Mouse (Mus musculus): ENCODE results near the gene Atp1b1. TPM values are rescaled to one million over a fixed set of nuclear protein-coding genes. Genes with fewer than 3 reads are reported as not detected.

Gene Atp1b1
- total and polyA plus RNA-seq, 3 experiments: 0.23 to 0.43 TPM; not detected in 1

DNA sequence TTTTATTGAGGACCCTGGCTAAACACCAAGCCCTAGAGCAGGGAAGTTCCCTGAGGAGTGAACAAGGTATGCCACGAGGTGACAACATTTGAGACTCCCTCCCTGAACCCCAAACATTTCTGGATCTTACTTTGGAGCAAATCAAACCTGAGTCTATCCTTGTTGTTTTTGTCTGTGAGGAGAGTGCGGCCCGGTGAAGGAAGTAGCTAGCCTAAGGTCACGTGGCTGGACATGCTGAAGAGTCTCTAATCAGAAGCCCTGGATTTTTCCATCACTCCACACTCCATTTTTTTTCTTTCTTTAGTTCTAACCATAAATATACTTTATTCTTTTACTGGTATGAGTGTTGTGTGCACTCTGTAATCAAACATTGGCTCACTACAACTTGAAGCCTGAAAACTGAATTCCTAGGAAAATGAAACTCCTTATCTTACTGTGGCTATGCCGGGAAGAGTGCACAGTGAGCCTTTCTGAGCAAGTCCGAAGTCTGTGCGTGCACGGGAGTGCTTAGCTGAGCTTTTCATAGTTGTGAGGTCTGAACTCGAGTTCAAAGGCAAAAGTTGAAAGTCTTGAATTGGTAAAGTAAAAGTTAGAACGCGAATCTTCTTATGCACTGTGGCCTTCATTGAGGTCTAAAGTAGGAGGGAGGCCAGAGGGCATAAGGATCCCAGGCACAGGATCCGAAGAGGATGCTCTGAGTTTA, 41.3 kb downstream of the Atp1b1 start:
- Histone ChIP-seq H3K79me2 (ENCODE audit: control insufficient read depth, insufficient read depth, low read length, poor library complexity) (no peaks in the 10 kb centered on the region), H3K27me3 (ENCODE audit: control insufficient read depth in 1 of 2, insufficient read depth in 2 of 2, low read length in 2 of 2) (no peaks in the 10 kb centered on the region), H3K27ac (ENCODE audit: control insufficient read depth, low read depth, low read length) (no peak overlapping the region), H3K4me1 (ENCODE audit: control insufficient read depth in 1 of 2, insufficient read depth in 2 of 2, low read length in 2 of 2) (0 out of 4 replicates have a peak, but pooled peaks cover 0 to 3% of the 10 kb centered on the region in 2 experiments), H3K9me3 (replicated peaks; ENCODE audit: insufficient read depth, low read length) (no peaks in the 10 kb centered on the region), H3K36me3 (ENCODE audit: control insufficient read depth in 1 of 2, insufficient read depth in 2 of 2, low read length in 2 of 2) (no peaks in the 10 kb centered on the region), H3K9ac (ENCODE audit: control insufficient read depth, low read depth, low read length, poor library complexity, severe bottlenecking) (no peak overlapping the region), H3K4me3 (ENCODE audit: control insufficient read depth in 1 of 2, insufficient read depth in 1 of 2, low read depth in 2 of 2, low read length in 2 of 2) (no peak overlapping the region)
- DNase-seq (ENCODE audit: low read depth, low spot score): no peak
- TF ChIP-seq MXI1 (IDR thresholded peaks at IDR 0.05; ENCODE audit: low read depth, low read length) (no peak), CTCF (IDR thresholded peaks at IDR 0.05 in 2 of 3, conservative IDR thresholded peaks at IDR 0.05 in 1 of 3; ENCODE audit: control insufficient read depth in 1 of 3, insufficient read depth in 1 of 3, low read depth in 2 of 3, low read length in 3 of 3, poor library complexity in 1 of 3, severe bottlenecking in 1 of 3) (no peak), TAL1 (IDR thresholded peaks at IDR 0.05; ENCODE audit: low read length) (no peak), MYB (IDR thresholded peaks at IDR 0.05; ENCODE audit: low read depth, low read length) (no peak), ELF1 (IDR thresholded peaks at IDR 0.05; ENCODE audit: low read depth, low read length) (no peak), EP300 (IDR thresholded peaks at IDR 0.05; ENCODE audit: low read depth in 1 of 2, low read length in 2 of 2) (no peak), RCOR1 (IDR thresholded peaks at IDR 0.05; ENCODE audit: low read depth, low read length) (no peak), TCF12 (IDR thresholded peaks at IDR 0.05; ENCODE audit: low read depth, low read length) (no peak), ZMIZ1 (IDR thresholded peaks at IDR 0.05; ENCODE audit: low read depth, low read length) (no peak), MYC (IDR thresholded peaks at IDR 0.05; ENCODE audit: low read depth, low read length) (no peak), USF1 (IDR thresholded peaks at IDR 0.05; ENCODE audit: low read depth, low read length) (no peak), BHLHE40 (IDR thresholded peaks at IDR 0.05; ENCODE audit: borderline replicate concordance, low read depth, low read length) (no peak)

DNA sequence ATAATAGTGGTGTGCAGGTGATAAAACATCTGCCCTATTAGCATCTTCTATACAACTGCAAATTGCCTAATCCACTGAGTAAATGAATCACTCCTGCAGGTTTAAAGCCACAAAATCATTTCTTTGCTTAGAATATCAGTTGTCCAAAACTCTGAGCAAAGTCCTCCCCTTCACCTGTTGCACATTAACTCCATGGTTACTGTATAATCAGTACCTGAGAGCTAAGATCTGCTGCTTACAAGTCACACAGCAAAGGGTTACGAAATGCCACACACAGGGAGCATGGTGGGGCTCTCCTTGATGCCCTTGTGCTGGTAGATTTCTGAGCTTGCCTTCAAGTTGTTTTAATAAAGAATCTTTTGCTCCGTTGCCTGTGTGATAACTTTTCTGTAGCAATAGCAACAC, 42.8 kb downstream of the Atp1b1 start:
- Histone ChIP-seq H3K9ac (ENCODE audit: control insufficient read depth, low read depth, low read length, poor library complexity, severe bottlenecking) (no peak overlapping the region), H3K9me3 (replicated peaks; ENCODE audit: insufficient read depth, low read length) (no peaks in the 10 kb centered on the region), H3K79me2 (ENCODE audit: control insufficient read depth, insufficient read depth, low read length, poor library complexity) (no peaks in the 10 kb centered on the region), H3K27ac (ENCODE audit: control insufficient read depth, low read depth, low read length) (no peak overlapping the region), H3K4me3 (ENCODE audit: control insufficient read depth in 1 of 2, insufficient read depth in 1 of 2, low read depth in 2 of 2, low read length in 2 of 2) (no peak overlapping the region), H3K4me1 (ENCODE audit: control insufficient read depth in 1 of 2, insufficient read depth in 2 of 2, low read length in 2 of 2) (0 out of 4 replicates have a peak, but pooled peaks cover 0 to 3% of the 10 kb centered on the region in 2 experiments), H3K36me3 (ENCODE audit: control insufficient read depth in 1 of 2, insufficient read depth in 2 of 2, low read length in 2 of 2) (no peaks in the 10 kb centered on the region), H3K27me3 (ENCODE audit: control insufficient read depth in 1 of 2, insufficient read depth in 2 of 2, low read length in 2 of 2) (no peaks in the 10 kb centered on the region)
- no peak for DNase-seq (ENCODE audit: low read depth, low spot score)
- TF ChIP-seq MAZ (IDR thresholded peaks at IDR 0.05; ENCODE audit: low read depth, low read length) (no peak), POLR2AphosphoS5 (IDR thresholded peaks at IDR 0.05; ENCODE audit: borderline replicate concordance, low read depth, low read length) (no peak), NRF1 (IDR thresholded peaks at IDR 0.05; ENCODE audit: insufficient read depth, low read depth, low read length, poor library complexity, severe bottlenecking) (no peak), MAFK (IDR thresholded peaks at IDR 0.05; ENCODE audit: borderline replicate concordance, low read depth, low read length) (no peak), MAX (IDR thresholded peaks at IDR 0.05; ENCODE audit: low read length) (no peak), ETS1 (IDR thresholded peaks at IDR 0.05; ENCODE audit: low read depth, low read length) (no peak), ZNF384 (IDR thresholded peaks at IDR 0.05; ENCODE audit: low read depth, low read length) (no peak), USF2 (IDR thresholded peaks at IDR 0.05; ENCODE audit: borderline replicate concordance in 1 of 2, insufficient read depth in 1 of 2, low read depth in 1 of 2, low read length in 2 of 2) (no peak), CTCF (IDR thresholded peaks at IDR 0.05 in 2 of 3, conservative IDR thresholded peaks at IDR 0.05 in 1 of 3; ENCODE audit: control insufficient read depth in 1 of 3, insufficient read depth in 1 of 3, low read depth in 2 of 3, low read length in 3 of 3, poor library complexity in 1 of 3, severe bottlenecking in 1 of 3) (no peak), CHD2 (IDR thresholded peaks at IDR 0.05; ENCODE audit: low read length) (no peak), POLR2AphosphoS2 (IDR thresholded peaks at IDR 0.05; ENCODE audit: low read length) (no peak), HCFC1 (IDR thresholded peaks at IDR 0.05; ENCODE audit: low read depth, low read length) (no peak), TAL1 (IDR thresholded peaks at IDR 0.05; ENCODE audit: low read length) (no peak), E2F4 (IDR thresholded peaks at IDR 0.05; ENCODE audit: borderline replicate concordance, low read depth, low read length) (no peak)

Measured in MEL (cell line).